Mouse (Mus musculus) midbrain, embryonic 10.5 days (tissue): ENCODE data around the gene Arhgap9. TPM values are rescaled to one million over a fixed set of nuclear protein-coding genes. Genes with fewer than 3 reads are reported as not detected.
A peak's percentile ranks its signal among the peaks of the same experiment; 100 is the strongest.

ENCODE experiments used
- DNase-seq: peaks from one replicate; pipeline ENCODE4 v3.0.0-alpha.2; 2017; ENCODE audit warnings: low spot score
- H3K27ac ChIP-seq: fragments of 300-500 bp; sonication (generic); replicated peaks from 2 replicates; pipeline ENCODE4 v1.5.1; 2016; ENCODE audit warnings: mild to moderate bottlenecking
- H3K27me3 ChIP-seq: fragments of 300-500 bp; sonication (generic); 2 replicates; pipeline ENCODE4 v1.6.1; 2016; ENCODE audit warnings: low read depth, mild to moderate bottlenecking; ENCODE audit not compliant: poor library complexity, severe bottlenecking
- H3K36me3 ChIP-seq: fragments of 300-500 bp; sonication (generic); 2 replicates; pipeline ENCODE4 v1.6.1; 2016; ENCODE audit warnings: mild to moderate bottlenecking, moderate library complexity
- H3K4me1 ChIP-seq: fragments of 300-500 bp; sonication (generic); 2 replicates; pipeline ENCODE4 v1.6.1; 2016
- H3K4me3 ChIP-seq: fragments of 300-500 bp; sonication (generic); 2 replicates; pipeline ENCODE4 v1.5.1; 2016; ENCODE audit warnings: mild to moderate bottlenecking, moderate library complexity
- H3K9me3 ChIP-seq: fragments of 300-500 bp; sonication (generic); replicated peaks from 2 replicates; pipeline ENCODE4 v1.6.1; 2016; ENCODE audit warnings: mild to moderate bottlenecking
- WGBS: fragments of 180-500 bp; shearing (Covaris S2); methylation state at CpG from one replicate; pipeline ENCODE4 v1.1.7; 2016; 5-methylcytosine and 5-hydroxymethylcytosine counted together
- polyA plus RNA-seq: library from polyadenylated mRNA; unstranded; fragments of >200 nt; fragmentation: Nextera tagmentation; extraction: Ambion mirVana; gene quantifications from 2 replicates; pipeline ENCODE4 v1.2.1, GENCODE M21; 2016

Arhgap9 gene
- polyA plus RNA-seq, 1 experiment from 2014 or later: 1.3 TPM

DNA sequence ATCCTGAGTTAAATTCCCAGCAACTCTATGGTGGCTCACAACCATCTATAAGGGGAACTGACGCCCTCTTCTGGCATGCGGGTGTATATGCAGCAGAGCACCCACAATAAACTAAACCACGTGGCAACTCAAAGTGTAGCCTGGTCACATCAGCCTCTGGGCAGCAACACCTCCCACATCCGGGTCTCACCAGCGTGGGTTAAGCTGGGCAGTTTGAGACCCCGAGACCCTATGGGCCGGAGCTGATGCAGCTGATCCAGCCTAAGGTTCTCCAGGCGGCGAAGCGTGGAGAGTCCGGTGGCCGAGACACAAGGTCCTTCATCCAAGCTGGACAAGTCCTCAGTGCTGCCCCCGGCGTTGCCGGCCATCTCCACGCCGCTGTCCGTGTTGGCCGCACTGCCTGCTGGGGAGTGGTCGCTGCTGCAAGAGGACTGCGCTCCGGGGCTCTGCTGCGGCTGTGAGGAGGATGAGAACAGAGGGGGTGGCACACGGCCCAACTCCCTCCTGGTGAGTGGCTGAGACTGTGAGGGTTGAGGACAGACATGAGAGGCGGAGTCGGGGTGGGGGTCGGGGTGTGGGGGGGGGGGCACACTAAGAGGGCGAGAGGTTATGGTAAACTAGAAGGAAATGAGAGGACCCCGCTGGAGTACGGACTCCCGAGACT, 10.6 kb downstream of the Arhgap9 start:
- Histone ChIP-seq H3K27ac (peak overlapping the region; percentile 76), H3K9me3 (no peaks in the 10 kb centered on the region), H3K36me3 (peaks cover 69% of the 10 kb centered on the region), H3K4me1 (peaks cover 6% of the 10 kb centered on the region), H3K4me3 (peak overlapping the region; percentile 41), H3K27me3 (peaks cover 57% of the 10 kb centered on the region)
- DNase-seq: peak; percentile 52
- 38% methylated on average over 31 of the region's 31 CpGs for WGBS

DNA sequence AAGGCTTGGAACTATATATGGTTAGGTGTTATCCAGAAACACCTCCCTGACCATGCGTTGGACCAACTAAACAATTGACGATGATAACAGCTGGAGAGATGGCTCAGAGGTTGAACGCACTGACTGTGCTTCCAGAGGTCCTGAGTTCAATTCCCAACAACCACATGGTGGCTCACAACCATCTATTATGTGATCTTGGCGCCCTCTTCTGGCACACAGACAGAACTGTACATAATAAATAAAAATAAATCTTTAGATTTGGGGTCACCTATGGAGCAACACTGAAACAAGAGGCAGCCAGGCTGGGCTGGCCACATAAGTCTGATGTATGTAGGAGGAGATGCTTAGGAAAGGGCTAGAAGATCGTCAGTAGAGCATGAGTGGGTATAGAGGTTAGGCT, 11.4 kb downstream of the Arhgap9 start:
- Histone ChIP-seq H3K4me1 (peaks cover 6% of the 10 kb centered on the region), H3K9me3 (no peaks in the 10 kb centered on the region), H3K36me3 (peaks cover 76% of the 10 kb centered on the region), H3K27me3 (peaks cover 57% of the 10 kb centered on the region), H3K4me3 (no peak overlapping the region), H3K27ac (no peak overlapping the region)
- DNase-seq: no peak
- WGBS: 70% methylated on average over 5 of the region's 5 CpGs

DNA sequence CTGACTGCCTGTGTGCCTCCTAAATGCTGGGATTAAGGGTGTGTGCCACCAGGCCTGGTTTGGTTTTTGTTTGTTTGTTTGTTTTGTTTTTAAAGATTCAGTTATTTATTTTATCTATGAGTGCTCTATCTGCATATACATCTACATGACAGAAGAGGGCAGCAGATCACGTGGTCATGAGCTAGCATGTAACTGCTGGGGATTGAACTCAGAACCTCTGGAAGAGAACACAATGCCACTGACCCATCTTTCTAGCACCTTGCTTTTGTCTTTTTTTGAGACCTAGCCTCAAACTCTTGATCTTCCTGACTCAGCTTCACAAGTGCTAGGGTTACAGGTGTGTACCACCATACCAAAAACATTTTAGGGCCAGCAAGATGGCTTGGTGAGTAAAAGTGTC, 13.5 kb downstream of the Arhgap9 start:
- Histone ChIP-seq H3K9me3 (no peaks in the 10 kb centered on the region), H3K36me3 (peaks cover 72% of the 10 kb centered on the region), H3K4me1 (peaks cover 27% of the 10 kb centered on the region), H3K27ac (no peak overlapping the region), H3K27me3 (peaks cover 48% of the 10 kb centered on the region), H3K4me3 (no peak overlapping the region)
- WGBS: 62% methylated on average over 1 of the region's 1 CpGs
- DNase-seq: no peak

DNA sequence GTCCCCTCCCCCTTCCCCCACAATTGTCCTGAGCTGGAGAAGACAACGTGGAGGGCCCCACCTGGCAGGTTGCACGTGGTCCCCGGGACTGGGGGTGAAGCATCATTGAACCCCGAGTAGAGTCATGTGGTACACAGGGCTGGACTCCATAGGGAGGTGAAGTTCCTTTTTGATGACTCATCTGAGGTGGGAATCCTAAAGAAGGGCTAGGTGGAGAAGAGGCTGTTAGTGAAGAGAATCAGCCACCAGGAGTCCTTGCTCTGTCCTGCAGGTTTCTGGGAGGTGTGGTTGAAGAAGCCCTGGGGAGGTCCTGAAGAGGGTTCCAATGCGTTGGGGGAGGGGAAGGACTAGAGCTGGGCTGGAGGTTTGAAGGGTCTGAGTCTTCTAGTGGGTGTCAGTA, 15.2 kb downstream of the Arhgap9 start:
- Histone ChIP-seq H3K27me3 (peaks cover 48% of the 10 kb centered on the region), H3K4me3 (no peak overlapping the region), H3K27ac (no peak overlapping the region), H3K9me3 (no peaks in the 10 kb centered on the region), H3K36me3 (peaks cover 55% of the 10 kb centered on the region), H3K4me1 (peaks cover 44% of the 10 kb centered on the region)
- DNase-seq: no peak
- WGBS: 73% methylated on average over 5 of the region's 5 CpGs

DNA sequence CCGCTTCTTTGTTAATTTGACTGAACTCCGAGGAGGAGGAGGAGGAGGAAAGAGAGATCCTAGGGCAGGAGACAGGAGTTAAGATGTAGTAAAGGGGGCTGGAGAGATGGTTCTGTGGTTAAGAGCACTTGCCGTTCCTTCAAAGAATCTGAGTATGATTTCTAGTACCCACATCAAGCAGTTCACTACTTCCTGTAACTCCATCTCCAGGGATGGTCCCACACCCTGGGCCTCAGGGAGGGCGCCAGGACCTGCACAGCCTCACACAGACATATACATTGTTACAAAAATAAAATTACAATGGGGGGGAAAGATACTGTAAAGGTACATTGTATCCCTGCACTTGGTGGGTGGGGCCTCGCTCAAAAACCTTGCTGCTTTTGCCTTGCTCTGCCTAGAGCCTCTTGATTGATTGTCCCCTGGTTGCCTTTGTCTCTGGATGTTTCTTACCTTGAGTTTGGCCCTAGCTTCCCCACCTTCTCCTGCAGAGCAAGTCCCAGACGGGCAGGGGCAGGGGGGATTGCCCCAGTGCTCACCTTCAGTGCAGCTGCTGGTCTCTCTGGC, 15.9 kb downstream of the Arhgap9 start:
- Histone ChIP-seq H3K27me3 (peaks cover 49% of the 10 kb centered on the region), H3K4me3 (no peak overlapping the region), H3K36me3 (peaks cover 48% of the 10 kb centered on the region), H3K4me1 (peaks cover 45% of the 10 kb centered on the region), H3K9me3 (no peaks in the 10 kb centered on the region), H3K27ac (no peak overlapping the region)
- no peak for DNase-seq
- 88% methylated on average over 6 of the region's 6 CpGs for WGBS

DNA sequence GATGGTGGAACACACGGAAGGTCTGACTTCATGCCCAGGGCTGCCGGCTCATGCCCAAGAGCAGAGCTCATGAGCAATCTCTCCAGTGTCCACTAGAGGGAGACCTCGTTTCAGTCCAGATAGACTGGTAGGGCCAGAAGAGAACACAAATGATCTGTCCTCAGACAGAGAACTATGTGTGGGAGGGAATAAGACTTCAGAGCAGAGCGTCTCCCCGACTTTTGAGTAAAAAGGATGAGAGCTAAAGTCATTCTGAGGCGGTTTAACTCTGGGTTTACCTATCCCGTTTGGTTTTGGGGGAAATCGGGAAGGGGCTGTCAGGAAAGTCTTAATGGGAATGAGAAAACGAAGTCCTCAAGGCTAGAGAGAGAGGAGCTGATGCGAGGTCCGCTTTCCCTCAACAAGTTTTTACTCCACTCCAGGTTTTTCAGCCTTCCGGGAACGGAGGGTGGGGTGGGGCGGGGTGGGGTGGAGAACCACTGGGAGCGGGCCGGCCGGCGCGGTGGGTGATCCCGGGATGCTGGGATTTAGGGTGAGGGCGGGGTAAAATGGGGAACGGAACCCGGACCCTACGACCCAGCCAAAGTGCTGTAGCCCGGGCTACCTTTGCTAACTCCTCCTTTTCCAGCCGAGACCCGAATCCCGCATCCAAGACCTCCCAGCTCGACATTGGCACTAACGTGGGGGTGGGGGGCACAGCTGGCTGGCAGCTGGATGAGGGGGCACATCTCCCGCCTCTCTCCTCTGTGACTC, 17.3 kb downstream of the Arhgap9 start:
- Histone ChIP-seq H3K4me3 (peak overlapping the region; percentile 64), H3K27me3 (peaks cover 49% of the 10 kb centered on the region), H3K4me1 (peaks cover 45% of the 10 kb centered on the region), H3K9me3 (no peaks in the 10 kb centered on the region), H3K27ac (peak overlapping the region; percentile 94), H3K36me3 (peaks cover 36% of the 10 kb centered on the region)
- DNase-seq: peak; percentile 89
- under 1% methylated on average over 31 of the region's 31 CpGs for WGBS

DNA sequence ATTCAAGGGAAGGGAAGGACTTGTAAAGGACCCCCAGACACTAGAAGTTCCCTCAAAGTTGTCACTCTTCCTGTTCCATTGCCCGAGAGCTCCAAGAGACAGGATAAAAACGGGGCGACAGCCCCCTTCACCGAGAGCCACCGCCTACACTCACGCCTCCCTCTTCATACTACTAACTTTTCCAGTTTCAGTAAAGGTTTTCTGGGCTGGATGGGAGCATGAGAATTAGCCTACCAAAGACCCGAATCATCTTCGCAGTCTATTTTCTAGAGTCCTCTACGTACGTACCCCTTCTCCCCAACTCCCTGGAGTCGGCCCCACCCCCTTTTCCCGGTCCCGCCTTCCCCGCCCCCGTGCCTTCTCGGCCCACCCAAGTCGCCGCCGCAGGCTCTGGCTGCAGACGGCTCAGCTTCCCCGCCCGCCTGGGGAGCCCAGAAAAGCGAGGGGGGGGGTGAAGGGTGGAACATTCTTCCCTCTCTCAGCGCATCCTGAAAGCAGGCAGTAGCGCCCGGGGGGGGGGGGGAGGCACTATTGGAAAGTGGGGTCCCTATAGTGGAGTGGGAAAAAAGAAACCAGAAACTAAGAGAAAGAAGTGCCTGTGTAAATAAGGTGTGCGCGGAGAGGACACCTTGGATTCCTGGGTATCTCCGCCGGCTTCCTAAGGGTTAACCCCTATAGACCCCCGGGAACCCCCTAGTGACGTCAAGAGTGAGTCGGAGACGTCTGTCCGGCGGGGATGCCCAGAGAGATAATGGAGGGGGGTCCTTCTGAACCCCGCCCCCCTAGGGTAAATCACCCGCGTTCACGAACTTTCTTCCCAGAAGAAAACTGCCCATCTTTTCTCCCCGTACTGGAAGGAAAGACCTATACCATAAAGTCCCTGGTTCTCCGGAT, 18.2 kb downstream of the Arhgap9 start:
- no peaks in the 10 kb centered on the region for H3K9me3 ChIP-seq
- H3K27me3 ChIP-seq: peaks cover 49% of the 10 kb centered on the region
- H3K4me3 ChIP-seq: peak overlapping the region; percentile 64
- H3K4me1 ChIP-seq: peaks cover 45% of the 10 kb centered on the region
- H3K27ac ChIP-seq: peak overlapping the region; percentile 94
- peaks cover 29% of the 10 kb centered on the region for H3K36me3 ChIP-seq
- DNase-seq: peak; percentile 84
- WGBS: under 1% methylated on average over 41 of the region's 42 CpGs

DNA sequence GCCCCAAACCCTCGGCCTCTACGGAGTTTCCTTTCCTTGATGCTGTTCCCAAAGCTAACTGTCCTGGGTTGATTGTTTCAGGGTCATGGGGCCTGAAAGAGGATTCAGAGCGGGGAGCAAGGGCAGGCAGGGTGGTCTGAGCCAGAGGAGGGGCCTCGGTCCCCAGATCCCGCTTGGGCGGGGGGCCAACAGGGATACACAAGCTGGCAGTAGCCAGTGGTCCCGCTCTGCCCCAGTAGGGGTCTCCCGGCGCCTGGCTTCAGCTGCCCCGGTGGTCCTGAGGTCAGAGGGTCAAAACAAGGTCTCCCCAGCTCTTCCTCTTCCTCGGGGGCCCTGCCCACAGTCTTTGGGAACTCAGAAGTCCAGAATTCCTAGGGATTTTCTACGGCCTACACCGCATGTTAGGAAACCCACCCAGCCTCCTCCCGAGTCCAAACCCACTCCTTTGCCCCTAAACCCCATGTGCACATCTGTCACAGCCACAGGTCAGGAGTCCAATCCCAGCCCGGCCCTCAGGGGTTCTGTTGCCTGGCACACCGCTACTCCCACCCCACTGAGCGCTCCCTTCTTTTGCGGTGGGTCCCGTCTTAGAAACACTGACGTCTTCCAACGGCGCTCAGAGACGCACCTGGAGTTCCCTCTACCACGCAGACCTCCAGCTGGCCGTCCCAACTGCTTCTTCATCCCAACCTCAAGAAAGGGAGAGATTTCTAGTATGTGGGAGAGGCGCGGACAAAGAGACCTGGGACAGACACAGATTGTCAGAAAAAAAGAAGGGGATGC, 19.0 kb downstream of the Arhgap9 start:
- Histone ChIP-seq H3K27ac (peak overlapping the region; percentile 94), H3K9me3 (no peaks in the 10 kb centered on the region), H3K27me3 (peaks cover 49% of the 10 kb centered on the region), H3K4me3 (peak overlapping the region; percentile 64), H3K36me3 (peaks cover 22% of the 10 kb centered on the region), H3K4me1 (peaks cover 45% of the 10 kb centered on the region)
- under 1% methylated on average over 27 of the region's 27 CpGs for WGBS
- peak; percentile 87 for DNase-seq

DNA sequence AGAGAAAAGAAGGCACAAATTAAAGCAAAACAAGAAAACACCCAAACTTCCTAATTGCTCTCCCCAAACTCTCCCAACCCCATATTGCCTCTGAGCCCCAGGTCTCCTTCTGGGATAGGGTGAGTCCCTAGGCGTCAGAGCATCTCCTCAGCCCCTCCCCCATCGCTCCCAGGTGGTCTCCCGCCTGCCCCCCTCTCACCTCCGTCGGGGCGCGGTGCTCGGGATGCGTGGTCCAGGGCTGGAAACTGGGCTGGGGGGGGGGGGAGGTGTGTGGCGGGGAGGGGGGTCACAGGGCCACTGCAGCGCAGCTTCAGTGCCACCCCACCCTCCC, 19.6 kb downstream of the Arhgap9 start:
- DNase-seq: peak; percentile 64
- Histone ChIP-seq H3K36me3 (peaks cover 17% of the 10 kb centered on the region), H3K27ac (peak overlapping the region; percentile 94), H3K4me1 (peaks cover 45% of the 10 kb centered on the region), H3K9me3 (no peaks in the 10 kb centered on the region), H3K27me3 (peaks cover 49% of the 10 kb centered on the region), H3K4me3 (peak overlapping the region; percentile 64)
- WGBS: 0% methylated on average over 11 of the region's 11 CpGs

DNA sequence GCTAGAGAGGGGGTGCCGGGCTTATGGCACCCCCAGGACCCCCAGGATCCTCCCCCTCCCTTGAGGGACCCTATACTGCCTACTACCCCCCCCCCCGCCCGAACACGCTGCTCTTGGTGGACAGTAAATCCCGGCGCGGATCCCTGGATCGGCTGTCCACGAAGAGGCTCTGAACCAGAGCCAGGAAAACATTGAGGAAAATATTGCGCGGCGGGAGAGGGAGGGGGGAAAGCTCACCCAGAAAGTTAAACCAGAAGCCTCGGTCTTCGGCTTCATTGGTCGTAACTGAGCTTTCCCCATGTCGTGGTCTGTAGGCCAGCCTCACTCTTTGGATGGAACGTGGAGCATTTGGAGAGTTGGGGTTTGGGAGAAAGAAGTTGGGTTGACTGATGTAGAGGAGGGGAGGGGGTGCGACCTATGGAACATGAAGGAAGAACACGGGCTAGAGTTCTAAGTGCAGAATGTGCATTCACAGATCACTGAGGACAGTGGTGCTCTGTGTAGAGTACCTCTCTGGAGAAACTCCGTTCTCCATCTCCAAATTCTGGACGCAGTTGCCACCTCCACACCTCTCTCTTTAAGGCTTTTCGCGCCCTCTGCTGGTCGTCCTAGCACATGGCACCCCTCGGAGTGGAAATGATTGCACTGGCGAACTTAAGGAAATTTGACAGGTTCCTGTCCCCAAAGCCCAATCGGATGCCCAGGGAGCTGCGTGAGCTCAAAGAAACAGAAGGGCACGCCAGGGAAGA, 20.3 kb downstream of the Arhgap9 start, which contains the start of gene Gli1:
Gli1 (minus strand) TSS at position 84 of the 749 bp plus-strand sequence.
- H3K27me3 ChIP-seq: peaks cover 46% of the 10 kb centered on the region
- no peaks in the 10 kb centered on the region for H3K9me3 ChIP-seq
- H3K4me3 ChIP-seq: peak within 1 kb of the TSS; percentile 64
- peaks cover 9% of the 10 kb centered on the region for H3K36me3 ChIP-seq
- peak within 1 kb of the TSS; percentile 94 for H3K27ac ChIP-seq
- WGBS: under 1% methylated on average over 29 of the region's 29 CpGs
- peaks cover 45% of the 10 kb centered on the region for H3K4me1 ChIP-seq
- DNase-seq: peak; percentile 90

DNA sequence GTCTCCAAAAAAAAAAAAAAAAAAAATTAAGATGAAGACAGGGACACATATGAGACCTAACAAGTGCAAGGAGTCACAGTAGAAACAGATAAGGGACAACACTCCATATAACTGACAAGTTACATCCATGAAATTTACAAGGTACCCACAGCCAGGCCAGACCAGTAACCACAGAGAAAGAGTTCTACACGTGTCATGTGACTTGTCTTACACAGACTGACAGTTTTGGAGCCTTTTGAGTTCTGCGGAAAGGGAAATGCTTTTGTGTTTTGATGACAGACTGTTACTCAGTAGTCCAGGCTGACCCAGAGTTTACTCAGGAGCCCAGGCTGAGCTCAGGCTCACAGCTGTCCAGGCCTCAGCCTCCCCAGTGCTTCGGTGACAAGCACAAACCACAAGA, 21.3 kb downstream of the Arhgap9 start:
- Histone ChIP-seq H3K36me3 (no peaks in the 10 kb centered on the region), H3K4me1 (peaks cover 45% of the 10 kb centered on the region), H3K9me3 (no peaks in the 10 kb centered on the region), H3K4me3 (no peak overlapping the region), H3K27ac (no peak overlapping the region), H3K27me3 (peaks cover 36% of the 10 kb centered on the region)
- no peak for DNase-seq
- WGBS: 77% methylated on average over 3 of the region's 3 CpGs
